Mouse (Mus musculus) ovary, adult 18-20 months (tissue): ENCODE data around the gene Dpm1.

Experiments
- DNase-seq: peaks from one replicate; pipeline ENCODE4 v3.0.0; 2022; ENCODE audit warnings: low spot score, mixed read lengths

The Dpm1 gene

GRCm38 (mm10) chr2:168229116-168230025, 1.0 kb downstream of the Dpm1 start:
- DNase-seq = no peak

GRCm38 (mm10) chr2:168223326-168223725, 7.1 kb downstream of the Dpm1 start:
- no peak for DNase-seq

DNA sequence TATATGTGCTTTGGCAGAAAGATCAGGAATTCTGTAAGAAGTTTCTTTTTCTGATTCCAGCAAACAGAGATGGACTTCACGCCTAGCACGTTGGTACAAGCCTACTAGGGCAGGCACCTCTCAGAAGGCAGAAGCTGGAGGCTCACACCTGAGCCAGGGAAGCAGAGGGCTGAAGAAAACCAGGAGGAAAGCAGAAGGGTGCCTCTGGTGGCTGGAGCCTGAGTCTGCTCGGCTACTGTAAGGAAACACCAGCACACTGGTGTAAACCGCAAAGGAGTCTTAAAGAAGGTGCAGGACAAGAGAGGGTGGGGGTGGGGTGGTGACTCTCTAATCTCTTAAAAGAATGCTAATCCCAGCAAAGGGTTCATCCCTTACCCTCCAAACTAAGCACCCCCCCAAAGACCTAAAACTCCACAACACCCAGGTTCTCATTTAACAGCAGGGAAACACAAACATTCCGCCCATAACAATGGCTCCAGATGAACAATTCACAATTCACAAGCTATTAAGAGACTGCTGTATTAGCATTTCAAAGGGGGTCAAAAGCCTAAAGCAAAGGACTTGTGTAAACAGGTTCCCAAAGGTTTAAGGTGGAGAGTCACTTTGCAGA, 16.5 kb downstream of the Dpm1 start:
- no peak for DNase-seq

GRCm38 (mm10) chr2:168207883-168208282, 22.5 kb downstream of the Dpm1 start:
- no peak for DNase-seq

DNA sequence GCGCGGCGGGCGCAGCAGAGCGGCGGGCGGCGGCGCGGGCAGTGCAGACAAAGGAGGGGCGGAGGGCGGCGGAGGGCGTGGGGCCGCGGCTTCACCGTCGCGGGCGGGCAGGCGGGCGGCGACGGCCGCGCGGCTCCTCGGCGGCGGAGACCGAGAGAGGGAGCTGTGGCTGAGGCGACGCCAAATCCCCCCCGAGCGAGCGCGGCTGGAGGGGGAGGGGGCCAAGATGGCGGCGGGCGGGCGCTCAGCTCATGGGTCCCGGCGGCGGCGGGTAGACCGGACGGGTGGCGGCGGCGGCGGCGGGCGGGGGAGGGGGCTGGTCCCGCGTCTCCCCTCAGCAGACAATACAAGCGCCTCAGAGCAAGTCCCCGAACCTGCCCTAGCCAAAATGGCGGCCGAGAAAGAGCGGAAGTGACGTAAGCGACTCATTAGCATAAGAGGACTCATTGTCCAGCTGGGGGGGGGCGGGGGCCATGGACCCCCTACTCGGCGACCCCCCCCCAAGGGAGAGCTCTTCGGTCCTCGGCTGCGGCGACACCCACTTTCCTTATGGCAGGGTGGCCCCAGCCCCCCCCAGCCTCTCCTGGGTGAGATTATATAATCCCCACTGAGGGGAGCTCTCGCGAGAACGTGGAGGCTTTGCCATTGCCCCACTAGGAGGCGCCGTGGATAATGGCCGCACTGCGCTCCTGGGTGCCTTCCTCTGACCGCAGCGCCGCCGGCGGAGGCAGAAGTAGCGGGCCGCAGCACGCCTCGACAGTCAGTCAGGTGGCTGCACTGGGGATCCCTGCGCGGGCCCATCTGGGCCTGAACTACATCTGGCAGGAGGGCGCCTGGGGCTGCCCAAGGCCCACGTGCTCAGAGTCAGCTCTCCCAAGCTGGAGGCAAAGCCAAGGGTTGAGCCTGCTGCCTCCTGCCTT, 23.4 kb downstream of the Dpm1 start, which contains the start of gene Adnp:
Gene Adnp, minus strand, starts transcription at position 388 of the 920 bp plus-strand sequence.
- DNase-seq = peak; percentile 92

- no peak for DNase-seq
Measured at GRCm38 (mm10) chr2:168205681-168206631, 24.4 kb downstream of the Dpm1 start.

- DNase-seq = peak; percentile 68
Measured at GRCm38 (mm10) chr2:168205265-168205664, 25.1 kb downstream of the Dpm1 start.

DNA sequence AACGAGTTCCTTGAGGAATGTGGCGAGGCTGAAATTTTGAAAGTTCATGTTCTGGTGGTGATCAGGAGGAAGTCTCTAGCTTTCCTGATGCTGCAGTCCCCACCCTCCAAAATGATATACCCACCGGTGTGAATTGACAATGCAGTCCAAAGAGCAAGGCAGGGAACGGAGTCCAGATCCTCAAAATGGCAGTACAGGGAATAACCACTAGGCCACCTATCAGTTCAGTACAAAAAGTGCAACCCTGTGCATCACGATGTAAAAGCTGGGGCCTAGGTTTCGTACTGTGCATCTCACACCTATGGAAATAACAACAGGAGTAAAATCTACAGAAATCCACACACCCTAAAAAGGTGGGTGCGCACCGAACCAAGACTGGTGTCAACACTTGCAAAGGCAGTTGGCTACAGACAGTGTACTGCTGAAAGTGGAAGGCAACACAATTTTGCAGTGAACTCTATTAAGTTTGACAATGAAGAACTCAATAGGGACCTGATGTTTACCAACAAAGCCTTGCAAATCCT, 25.9 kb downstream of the Dpm1 start:
- DNase-seq = no peak

- DNase-seq = no peak
Measured at GRCm38 (mm10) chr2:168200014-168200691, 30.2 kb downstream of the Dpm1 start.

GRCm38 (mm10) chr2:168199476-168199875, 30.9 kb downstream of the Dpm1 start:
- DNase-seq = no peak

DNA sequence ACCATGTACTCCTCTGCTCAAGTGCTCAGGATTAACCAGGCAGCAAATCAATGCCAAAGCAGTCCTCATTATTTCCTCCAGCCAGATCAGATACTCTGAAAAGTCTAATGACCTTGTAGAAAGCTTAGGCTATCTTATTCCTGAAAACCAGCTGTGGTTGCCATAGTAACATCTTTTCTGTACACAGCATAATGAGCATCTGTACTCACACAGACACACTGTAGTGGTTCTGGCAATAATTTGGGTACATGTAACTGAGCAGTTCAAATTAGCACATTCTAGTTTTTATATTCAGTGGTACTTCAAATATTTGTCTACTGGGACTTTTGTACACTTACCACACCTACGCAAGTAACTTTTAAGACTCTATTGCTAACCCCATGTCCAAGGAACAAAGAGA, 32.0 kb downstream of the Dpm1 start:
- no peak for DNase-seq

- DNase-seq = no peak
Measured at GRCm38 (mm10) chr2:168195721-168196120, 34.7 kb downstream of the Dpm1 start.

GRCm38 (mm10) chr2:168193685-168194084, 36.7 kb downstream of the Dpm1 start:
- no peak for DNase-seq

- no peak for DNase-seq
Measured at GRCm38 (mm10) chr2:168191856-168192255, 38.5 kb downstream of the Dpm1 start.

DNA sequence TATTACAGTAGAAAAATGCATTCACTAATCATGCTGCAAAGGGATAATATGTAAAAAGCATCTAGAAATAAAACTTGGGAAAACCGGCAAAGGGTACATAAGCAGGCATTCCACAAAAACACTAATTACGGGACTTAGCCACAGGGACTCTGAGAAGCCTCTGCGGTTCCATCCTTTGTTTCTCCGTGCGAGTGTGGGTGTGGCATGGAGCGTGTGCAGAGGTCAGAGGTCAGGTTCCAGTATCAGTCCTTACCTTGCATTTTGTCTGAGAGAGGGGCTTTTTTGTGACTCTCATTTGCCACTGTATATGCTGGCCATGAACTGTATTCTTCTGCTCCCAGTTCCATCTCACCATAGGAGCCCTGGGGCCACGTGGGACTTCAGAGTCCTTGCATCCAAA, 54.4 kb downstream of the Dpm1 start:
- no peak for DNase-seq

DNA sequence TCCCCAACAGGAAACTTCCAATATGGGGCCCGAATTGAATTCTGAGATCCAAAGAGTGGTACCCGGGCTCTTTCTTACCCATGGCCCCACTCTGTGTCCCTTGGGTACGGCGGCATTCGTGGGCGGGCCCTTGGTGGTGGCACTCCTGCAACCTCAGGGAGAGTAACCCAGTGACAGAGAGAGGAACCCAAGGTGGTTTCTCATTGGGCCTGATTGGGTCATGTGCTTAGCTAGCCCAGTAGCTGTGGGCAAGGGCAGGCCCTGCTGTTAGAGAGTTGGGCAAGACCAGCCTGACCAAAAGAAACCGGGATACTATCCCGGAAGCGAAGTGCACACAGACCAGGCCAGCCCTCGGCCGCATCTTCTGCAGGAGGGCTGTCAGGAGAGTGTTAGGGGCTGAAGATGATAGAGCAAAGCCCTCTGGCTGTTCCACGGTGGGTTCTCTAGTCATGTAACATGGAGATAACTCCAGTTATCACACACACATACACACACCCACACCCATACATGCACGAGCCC, 60.2 kb downstream of the Dpm1 start:
- DNase-seq = peak; percentile 61

- DNase-seq = no peak
Measured at GRCm38 (mm10) chr2:168169800-168170113, 60.6 kb downstream of the Dpm1 start.

DNA sequence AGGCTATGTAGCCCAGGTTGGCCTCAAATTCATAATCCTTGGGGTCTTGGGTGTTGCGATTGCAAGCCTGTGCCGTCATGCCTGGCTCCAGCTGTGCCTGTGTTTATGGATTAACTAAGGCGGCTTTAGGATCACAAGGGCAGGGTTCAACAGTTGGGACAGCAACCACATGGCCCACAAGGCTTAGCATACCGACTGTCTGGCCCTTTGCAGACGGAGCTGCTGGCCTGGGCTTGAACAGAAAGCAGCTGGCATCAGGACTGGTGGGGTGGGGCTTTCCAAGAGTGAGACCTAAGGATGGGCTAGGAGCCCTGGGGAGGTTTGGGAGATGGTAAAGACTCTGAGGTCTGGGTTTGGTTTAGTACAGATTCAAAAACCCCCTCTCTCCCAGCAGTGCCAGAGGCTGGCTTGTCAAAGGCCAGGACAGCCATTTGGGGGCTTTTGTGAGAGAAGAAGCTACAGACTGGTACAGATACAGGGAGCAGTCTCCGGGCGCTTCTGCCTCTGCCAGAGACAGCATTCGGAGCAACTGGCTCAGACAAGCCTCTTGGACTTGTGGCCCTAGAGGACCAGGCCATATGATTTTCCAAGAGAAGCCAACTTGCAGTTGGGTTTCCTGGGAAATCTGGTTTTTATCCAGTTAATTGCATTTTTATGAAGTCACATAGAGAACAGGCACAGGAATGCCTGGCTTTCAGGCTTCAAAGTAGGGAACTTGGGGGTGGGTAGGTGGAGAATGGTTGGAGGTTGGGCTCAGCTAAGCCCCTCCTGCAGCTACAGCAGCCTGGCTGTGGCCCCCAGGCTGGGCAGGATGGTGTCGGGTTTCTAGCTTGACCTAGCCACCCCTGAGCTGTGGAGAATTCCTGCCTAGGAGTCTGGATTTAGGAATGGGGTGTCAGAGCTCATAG, 61.2 kb downstream of the Dpm1 start:
- DNase-seq = no peak

DNA sequence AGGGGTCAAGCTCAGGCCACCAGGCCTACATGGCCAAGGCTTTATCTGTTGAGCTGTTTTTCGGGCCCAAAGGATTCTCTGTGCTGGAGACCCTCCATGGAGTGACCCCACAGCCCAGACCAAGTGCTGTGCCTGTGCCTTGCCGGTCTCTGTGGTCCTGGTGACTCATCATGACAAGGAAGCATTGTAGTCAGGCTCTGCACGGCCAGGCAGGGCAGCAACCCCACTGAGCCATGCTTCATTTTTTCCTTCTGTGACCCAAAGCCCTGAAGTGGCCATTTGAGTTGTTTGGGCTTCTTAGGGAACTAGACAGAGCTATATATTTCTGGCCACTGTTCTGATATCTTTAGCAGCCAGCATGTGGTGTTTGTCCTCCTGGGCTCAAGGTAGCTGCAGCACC, 62.6 kb downstream of the Dpm1 start:
- DNase-seq = no peak
